Mouse (Mus musculus) heart, adult 2 months (tissue): ENCODE measurements at regions not wholly inside any gene's neighbourhood (a gene's known extent, or its start where the extent isn't known, plus 50 kb on each side); places are given as distances from the start of the nearest gene placed in this dataset.

ENCODE experiments used
- CTCF ChIP-seq: fragments of 200-600 bp; IDR thresholded peaks from 2 replicates; pipeline ENCODE4 v1.8.1; 2022; ENCODE audit warnings: antibody characterized with exemption, mild to moderate bottlenecking, moderate library complexity
- POLR2A ChIP-seq: fragments of 200-500 bp; IDR thresholded peaks from 2 replicates; pipeline ENCODE4 v1.6.1; 2011; ENCODE audit warnings: mild to moderate bottlenecking, low read depth, low read length, control low read depth; ENCODE audit not compliant: insufficient read depth

- TF ChIP-seq POLR2A (no peak), CTCF (no peak)
These were observed 167.3 kb downstream of the Snx10 start for GRCm38 (mm10) chr6:51690795-51691563.
